Mouse (Mus musculus) lung, postnatal 36 days (tissue): ENCODE results near the gene Gng2.
A peak's percentile ranks its signal among the peaks of the same experiment; 100 is the strongest.

ENCODE experiments used
- DNase-seq: peaks from one replicate; pipeline ENCODE4 v3.0.0; 2022; ENCODE audit warnings: mixed read lengths

The Gng2 gene

DNA sequence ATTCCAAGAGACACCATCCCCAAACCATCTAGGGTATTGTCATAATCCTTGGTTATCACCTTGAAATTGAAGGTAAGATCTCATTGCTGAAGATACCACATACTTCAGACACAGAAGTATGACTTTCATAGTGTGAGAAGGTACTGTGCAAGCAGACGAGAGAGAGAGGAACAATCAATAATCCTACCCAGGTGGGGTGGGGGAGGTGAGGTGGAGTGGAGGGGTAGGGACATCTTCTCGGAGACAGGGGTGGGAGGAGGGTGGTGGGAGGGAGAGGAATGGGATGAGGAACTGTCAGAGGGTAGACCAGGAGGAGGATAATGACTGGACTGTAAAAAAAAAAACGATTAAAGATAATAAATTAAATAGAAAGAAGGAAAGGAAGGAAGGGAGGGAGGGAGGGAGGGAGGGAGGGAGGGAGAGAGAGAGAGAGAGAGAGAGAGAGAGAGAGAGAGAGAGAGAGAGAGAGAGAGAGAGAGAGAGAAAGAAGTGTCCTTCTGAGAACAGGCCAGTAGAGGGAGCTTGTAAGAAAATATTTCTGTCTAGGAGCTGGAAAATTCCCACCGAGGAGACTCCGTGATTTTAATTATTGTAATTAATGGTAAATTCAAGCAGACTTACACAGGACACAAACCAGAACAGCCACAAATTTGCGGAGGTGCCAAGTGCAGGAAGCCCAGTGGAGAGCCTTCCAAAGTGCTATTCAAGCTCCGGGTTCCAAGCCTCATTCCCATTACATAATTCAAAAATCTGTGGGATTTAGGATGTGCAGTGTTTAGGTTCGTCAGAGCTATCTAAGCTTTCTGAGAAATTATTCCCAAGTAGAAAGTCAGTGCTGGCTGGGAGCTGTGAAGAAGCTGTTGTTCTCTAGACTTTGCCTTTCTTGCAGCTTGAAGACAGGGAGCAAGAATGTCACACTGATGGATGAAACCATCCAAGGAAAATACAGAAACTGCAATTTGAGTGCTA lies 118.3 kb downstream of the Gng2 start:
- DNase-seq: peak; percentile 43

DNA sequence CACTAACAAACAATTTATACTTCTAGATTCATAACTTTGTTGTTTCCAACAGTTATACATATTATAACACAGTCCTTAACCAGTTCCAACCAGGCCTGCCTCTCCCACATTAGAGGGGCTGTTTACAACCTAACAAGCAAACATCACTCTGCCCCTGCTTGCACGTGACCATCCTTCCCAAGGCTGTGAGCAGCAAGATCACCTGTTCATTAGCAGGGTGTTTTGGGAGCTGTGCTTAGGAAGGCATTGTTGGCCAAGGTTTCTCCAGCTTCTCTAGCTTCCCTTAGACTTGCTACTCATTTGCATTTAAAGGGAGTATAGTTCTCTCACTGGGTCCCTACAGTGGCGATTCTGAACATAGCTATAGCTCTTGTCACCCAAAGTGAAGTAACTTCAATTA lies 119.1 kb downstream of the Gng2 start:
- no peak for DNase-seq

DNA sequence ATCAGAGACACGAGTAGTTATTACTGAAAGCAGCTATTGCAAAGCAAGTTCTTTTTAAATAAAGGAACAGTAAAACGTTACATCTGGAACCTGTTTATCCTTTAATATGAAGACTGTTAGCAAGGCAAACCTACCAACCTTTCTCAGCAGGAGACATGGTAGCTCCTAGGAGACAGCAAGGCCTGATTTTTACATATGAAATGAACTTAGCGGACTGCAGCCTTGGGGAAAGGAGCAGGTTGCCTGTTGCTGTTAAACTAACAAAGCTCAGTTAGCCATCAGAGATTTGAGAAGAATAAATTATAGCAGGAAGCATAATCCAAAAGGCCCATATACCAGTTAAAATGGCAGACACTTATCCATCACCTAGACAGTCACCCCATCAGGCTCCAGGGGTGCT lies 124.0 kb downstream of the Gng2 start:
- no peak for DNase-seq

DNA sequence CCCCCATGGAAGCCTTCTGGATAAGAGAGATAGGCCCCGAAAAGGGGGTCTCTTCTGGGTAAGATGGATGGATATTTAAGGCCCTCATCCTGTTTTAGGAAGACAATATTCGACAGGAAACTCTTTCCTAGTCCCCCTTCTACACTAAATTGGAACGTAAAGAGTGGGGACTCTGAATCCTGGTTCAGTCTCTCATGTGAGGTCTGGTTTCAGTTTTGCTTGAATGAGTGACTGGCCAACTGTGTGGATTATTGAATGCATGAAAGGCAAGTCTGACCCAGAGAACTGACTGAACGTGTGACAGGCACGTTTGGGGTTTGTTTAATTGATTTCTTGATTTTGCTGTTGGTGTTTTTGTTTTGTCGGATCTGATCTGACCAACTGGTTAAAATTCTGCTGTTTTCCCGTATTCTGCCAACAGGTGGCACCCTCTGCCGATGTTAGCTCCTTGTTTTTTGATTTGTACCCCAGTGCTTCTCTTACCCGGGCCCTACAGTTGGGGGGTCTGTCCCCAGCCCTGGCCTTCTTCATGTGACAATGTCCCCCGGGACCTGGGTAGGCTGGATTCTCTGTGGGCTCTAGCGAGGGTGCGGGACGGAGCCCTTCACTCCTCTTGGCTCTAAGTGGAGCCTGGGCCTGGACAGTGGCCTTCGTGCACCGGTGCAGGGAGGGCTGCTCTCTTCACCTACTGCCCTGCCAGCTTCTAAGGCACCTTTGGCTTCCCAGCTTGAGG lies 137.7 kb downstream of the Gng2 start:
- peak; percentile 80 for DNase-seq

DNA sequence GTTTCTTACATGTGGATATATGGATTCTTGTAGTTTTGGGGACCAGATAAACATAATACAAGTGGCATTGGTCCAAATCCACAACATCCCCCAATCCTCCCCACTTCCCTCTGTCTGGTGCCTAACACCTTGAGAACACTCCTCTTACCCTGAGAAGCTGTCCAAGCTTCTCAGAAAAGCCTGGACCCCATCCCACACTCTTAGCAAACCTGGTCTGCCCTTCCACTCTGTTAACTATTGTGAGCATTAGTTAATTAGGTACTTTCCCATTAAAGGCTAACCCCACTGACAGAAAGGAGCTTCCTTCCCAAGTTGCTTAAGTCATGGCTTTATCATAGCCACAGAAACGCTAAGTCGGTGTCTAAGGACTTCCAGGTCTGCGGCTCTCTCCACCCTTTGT lies 141.1 kb downstream of the Gng2 start:
- DNase-seq: no peak

DNA sequence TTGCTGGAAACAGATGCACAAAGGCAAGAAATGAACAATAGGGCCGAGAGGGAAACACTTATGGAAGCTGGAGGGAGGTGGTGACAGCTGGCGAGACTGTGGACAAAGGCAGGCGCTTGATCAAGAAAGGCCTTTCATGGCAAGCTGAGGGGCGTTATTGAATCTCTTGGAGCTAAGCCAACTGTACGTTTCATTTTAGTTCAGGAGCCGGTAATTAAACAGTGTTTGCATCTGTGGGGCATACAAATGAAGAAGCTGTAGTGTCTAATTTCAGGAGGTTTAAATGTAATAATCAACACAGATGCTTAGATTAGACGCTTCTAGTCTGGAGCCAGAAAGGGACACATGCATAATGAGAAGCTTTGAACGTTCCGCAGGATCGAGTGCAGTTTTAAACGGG lies 151.9 kb downstream of the Gng2 start:
- no peak for DNase-seq

DNA sequence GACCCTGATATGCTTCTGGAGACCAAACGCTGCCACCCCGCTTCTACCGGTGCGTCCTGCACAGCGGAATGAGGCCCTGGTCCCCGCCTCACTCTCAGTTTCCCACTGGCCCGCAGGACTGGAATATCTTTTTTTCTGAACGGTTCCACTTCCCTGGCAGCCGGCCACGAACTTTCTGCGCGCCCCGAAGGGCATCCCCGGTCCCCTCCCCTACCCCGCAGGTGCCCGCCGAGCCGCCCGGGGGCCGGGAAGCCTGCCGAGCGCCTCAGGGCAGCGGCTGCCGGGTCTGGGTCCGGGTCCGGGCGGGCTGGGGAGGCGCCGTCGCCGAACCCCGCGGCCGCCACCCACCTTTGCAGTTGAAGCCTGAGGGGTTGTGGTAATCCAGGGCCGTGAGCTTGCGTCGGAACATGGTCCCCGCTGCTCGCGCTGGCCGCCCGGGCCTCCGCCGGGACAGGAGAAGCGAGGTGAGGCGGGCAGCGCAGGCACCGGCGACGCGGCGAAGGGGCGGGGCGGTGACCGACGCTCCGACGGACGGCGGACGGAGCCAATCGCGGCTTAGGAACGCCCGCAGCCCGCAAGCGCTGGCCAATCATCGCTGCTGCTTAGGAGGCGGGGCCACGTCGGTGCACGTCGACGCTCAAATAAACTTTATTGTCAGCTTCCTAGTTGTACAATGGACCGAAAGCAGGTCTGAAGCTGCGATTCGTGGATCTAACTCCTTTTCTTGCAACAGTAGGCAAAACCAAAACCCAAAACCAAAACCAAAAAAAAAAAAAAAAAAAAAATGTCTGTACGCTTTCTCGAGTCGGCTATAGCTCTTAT lies 153.9 kb downstream of the Gng2 start, which contains the start of gene Rtraf:
TSS of gene Rtraf (minus strand) at position 504 of the 822 bp plus-strand sequence.
- DNase-seq: peak; percentile 93
